Mouse (Mus musculus): ENCODE data around the gene Krt12.

GRCm38 (mm10) chr11:99441220-99441619 is 19.2 kb upstream of the Krt12 start:
- TF ChIP-seq CTCF (IDR thresholded peaks at IDR 0.05; ENCODE audit: low read depth) (no peak), EP300 (IDR thresholded peaks at IDR 0.05; ENCODE audit: low read depth) (no peak)

All from liver, postnatal 0 days (tissue).